Mouse (Mus musculus) effector memory CD4-positive, alpha-beta T cell, adult 7 months (primary cell): Measurements from ENCODE around the gene Col26a1. TPM values are rescaled to one million over a fixed set of nuclear protein-coding genes. Genes with fewer than 3 reads are reported as not detected.

Experiments used
- polyA plus RNA-seq: library from polyadenylated mRNA; unstranded; fragments of 100-300 nt; shearing (Covaris generic); gene quantifications from one replicate; pipeline ENCODE4 v1.2.1, GENCODE M21; 2017

Gene Col26a1
- polyA plus RNA-seq: 1.1 TPM

DNA sequence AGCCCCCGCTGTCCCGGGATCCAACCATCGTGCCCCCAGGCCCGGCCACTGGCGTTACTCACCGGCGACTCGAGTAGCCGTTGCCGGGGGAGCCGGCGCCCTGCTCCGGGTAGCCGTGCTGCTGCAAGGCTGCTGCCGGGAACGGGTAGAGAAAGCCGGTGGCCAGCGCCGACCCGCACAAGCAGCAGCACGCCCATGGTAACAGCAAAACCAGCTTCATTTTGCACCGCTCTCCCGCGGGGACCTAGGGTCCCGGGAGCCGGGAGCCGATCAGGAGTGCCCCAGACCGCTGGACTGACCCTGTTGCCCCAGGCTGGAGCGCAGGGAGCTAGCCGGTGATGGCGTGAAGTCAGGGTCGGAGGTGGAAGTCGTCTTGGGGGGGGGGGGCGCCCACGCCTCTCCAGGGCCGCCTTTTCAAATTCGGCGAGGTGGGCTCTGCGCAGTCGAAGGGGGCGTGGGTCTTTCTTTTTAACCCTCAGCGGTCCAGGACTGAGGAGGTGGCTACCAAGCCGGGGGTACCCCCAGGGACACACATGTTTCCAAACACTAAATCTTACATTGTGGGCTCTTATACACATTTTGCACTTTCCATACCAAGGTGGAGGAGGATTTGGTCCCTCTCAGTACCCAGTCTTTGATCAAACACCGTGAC is at the start of gene Col26a1:
Gene Col26a1 (minus strand): TSS at position 422 of the 652 bp plus-strand sequence.

DNA sequence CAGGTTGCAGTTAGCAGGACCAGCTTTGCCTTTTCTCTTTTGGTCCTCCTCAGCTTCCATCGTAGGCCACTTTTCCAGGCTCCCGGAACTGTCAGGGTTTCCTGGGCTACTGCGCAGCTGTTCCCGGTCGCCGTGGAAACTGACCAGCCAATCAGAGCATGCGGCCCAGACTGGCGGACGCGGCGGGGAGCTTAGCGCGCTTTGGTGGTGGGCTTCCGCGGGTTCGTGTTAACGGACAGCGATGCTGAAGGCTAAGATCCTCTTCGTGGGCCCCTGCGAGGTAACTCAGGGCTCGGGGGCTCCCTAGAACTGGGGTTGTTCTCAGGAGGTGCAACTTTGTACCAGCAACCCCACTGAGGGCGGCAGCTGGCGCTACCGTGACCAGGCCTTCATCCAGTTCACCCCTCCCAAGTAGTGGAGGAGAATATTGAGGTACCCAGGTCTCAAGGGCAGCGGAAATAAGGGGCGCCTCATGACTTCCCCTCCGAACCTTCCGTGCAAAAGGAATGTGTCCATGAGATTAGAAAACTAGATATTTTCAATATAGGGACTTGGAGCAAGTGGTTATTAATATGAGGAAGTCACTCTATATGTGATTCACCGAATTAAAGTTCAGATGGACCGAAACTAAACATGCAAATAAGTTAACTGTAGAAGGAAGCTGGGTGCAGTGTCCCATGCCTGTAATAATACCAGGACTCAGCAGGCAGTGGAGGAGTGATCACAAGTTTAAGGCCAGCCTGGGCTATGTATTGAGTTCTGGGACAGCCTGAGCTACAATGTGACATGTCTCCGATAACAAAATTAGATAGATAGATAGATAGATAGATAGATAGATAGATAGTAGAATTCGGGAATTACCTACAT is 25.2 kb upstream of the Col26a1 start, which contains the start of gene Ift22:
Gene Ift22 (plus strand): TSS at position 160 of the 867 bp plus-strand sequence.

DNA sequence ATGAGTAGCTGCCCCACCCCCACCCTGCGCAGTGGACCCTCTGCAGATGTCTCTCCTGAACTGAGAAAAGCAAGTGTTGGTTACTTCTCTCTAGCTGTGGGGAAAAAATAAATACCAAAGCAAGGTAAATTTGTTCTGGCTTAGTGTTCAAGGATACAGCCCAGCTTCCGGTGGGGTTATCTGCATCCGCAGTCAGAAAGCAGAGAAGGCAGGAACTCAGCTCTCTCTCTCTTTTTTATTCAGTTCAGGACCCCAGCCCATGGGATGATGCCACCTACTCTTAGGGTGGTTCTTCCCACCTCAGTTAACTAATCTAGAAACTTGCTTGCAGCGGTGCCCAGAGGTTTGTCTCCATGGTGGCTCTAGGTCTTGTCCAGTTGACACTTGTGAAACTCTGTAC is 190.2 kb downstream of the Col26a1 start, which contains the start of gene Myl10:
Gene Myl10 (plus strand): TSS at position 363 of the 400 bp plus-strand sequence.

Other genes starting within 250 kb of the Col26a1 start
- gene Myl10, start 190.1 kb downstream of the Col26a1 start, polyA plus RNA-seq: not detected
- 5.8 TPM for gene Ift22, start 24.9 kb upstream of the Col26a1 start, polyA plus RNA-seq
- gene Fis1, start 70.1 kb upstream of the Col26a1 start, polyA plus RNA-seq: 156 TPM
- gene Cldn15, start 83.4 kb upstream of the Col26a1 start, polyA plus RNA-seq: 0.40 TPM
- gene Plod3, start 103.8 kb upstream of the Col26a1 start, polyA plus RNA-seq: 6.2 TPM
- 29.4 TPM for gene Znhit1, start 104.8 kb upstream of the Col26a1 start, polyA plus RNA-seq
- not detected for gene Vgf, start 143.2 kb upstream of the Col26a1 start, polyA plus RNA-seq
- 44.9 TPM for gene Ap1s1, start 162.9 kb upstream of the Col26a1 start, polyA plus RNA-seq
- not detected for gene Serpine1, start 189.1 kb upstream of the Col26a1 start, polyA plus RNA-seq
- 6.6 TPM for gene Trim56, start 233.0 kb upstream of the Col26a1 start, polyA plus RNA-seq